Mouse (Mus musculus): ENCODE data around the gene Olfr666.

GRCm38 (mm10) chr7:104855248-104855750 is 40.5 kb downstream of the Olfr666 start:
- TF ChIP-seq ZNF384 (IDR thresholded peaks at IDR 0.05; ENCODE audit: low read depth, low read length) (no peak), MAFK (IDR thresholded peaks at IDR 0.05; ENCODE audit: borderline replicate concordance, low read depth, low read length) (no peak), MAZ (IDR thresholded peaks at IDR 0.05; ENCODE audit: low read depth, low read length) (no peak), ELF1 (IDR thresholded peaks at IDR 0.05; ENCODE audit: low read depth, low read length) (no peak), POLR2A (IDR thresholded peaks at IDR 0.05; ENCODE audit: control insufficient read depth in 1 of 2, insufficient read depth in 1 of 2, low read depth in 1 of 2, low read length in 2 of 2, poor library complexity in 1 of 2) (no peak), CTCF (IDR thresholded peaks at IDR 0.05 in 2 of 3, conservative IDR thresholded peaks at IDR 0.05 in 1 of 3; ENCODE audit: control insufficient read depth in 1 of 3, insufficient read depth in 1 of 3, low read depth in 2 of 3, low read length in 3 of 3, poor library complexity in 1 of 3, severe bottlenecking in 1 of 3) (no peak), EP300 (IDR thresholded peaks at IDR 0.05; ENCODE audit: low read depth in 1 of 2, low read length in 2 of 2) (no peak), TCF12 (IDR thresholded peaks at IDR 0.05; ENCODE audit: low read depth, low read length) (no peak), SIN3A (IDR thresholded peaks at IDR 0.05; ENCODE audit: low read length) (no peak), MEF2A (IDR thresholded peaks at IDR 0.05; ENCODE audit: extremely low read depth, insufficient replicate concordance, low read depth, low read length, poor library complexity, severe bottlenecking) (no peak), BHLHE40 (IDR thresholded peaks at IDR 0.05; ENCODE audit: borderline replicate concordance, low read depth, low read length) (no peak), ETS1 (IDR thresholded peaks at IDR 0.05; ENCODE audit: low read depth, low read length) (no peak), USF2 (IDR thresholded peaks at IDR 0.05; ENCODE audit: borderline replicate concordance in 1 of 2, insufficient read depth in 1 of 2, low read depth in 1 of 2, low read length in 2 of 2) (no peak)

All from MEL (cell line).